Mouse (Mus musculus) left cerebral cortex, postnatal 25 days (tissue): Measurements from ENCODE around the gene Ube2i. TPM values are rescaled to one million over a fixed set of nuclear protein-coding genes. Genes with fewer than 3 reads are reported as not detected.
"Not testable (repeated sequence)": the region's sequence is repeated elsewhere in the genome, so short reads cannot be mapped to it uniquely, and the experiment has no call there.

ENCODE experiments used
- DNase-seq, 2 experiments: peaks; one replicate each; pipeline ENCODE4 v3.0.0; 2022; ENCODE audit warnings: low spot score in 2 of 2, mixed read lengths in 1 of 2
- intact Hi-C: fragments of 180-260 bp; cut with DNase I; formaldehyde crosslinking; loops from one replicate; pipeline ENCODE4 v1.15.1; 2025
- total RNA-seq, 2 experiments: library from RNA; stranded (reverse); gene quantifications; 2 replicates each; pipeline ENCODE4 v1.2.3; 2021

Gene Ube2i
- total RNA-seq, 2 experiments from 2014 or later = 209 to 215 TPM

GRCm38 (mm10) chr17:25256140-25256754 lies 18.2 kb downstream of the Ube2i start, which contains the start of gene Baiap3:
Baiap3 (minus strand) TSS chr17:25256364.
- DNase-seq = no peak
- intact Hi-C loops = no loop called here

GRCm38 (mm10) chr17:25255110-25255509 lies 19.3 kb downstream of the Ube2i start:
- no peak for DNase-seq
- intact Hi-C loops = no loop called here

- intact Hi-C loops = no loop called here
- peak in 1 of 2 experiments; percentile 47 for DNase-seq
These were observed 20.7 kb downstream of the Ube2i start for GRCm38 (mm10) chr17:25253760-25254159.

- intact Hi-C loops = no loop called here
- DNase-seq = no peak
These were observed 21.8 kb downstream of the Ube2i start for GRCm38 (mm10) chr17:25252643-25253042.

GRCm38 (mm10) chr17:25250181-25250835 lies 24.1 kb downstream of the Ube2i start:
- no peak for DNase-seq
- intact Hi-C loops = no loop called here

- no peak for DNase-seq
- intact Hi-C loops = no loop called here
These were observed 26.2 kb downstream of the Ube2i start for GRCm38 (mm10) chr17:25248033-25248750.

GRCm38 (mm10) chr17:25244239-25244638 lies 30.2 kb downstream of the Ube2i start:
- no peak for DNase-seq
- intact Hi-C loops = no loop called here

- intact Hi-C loops = no loop called here
- DNase-seq = no peak
These were observed 31.2 kb downstream of the Ube2i start for GRCm38 (mm10) chr17:25243131-25243780.

GRCm38 (mm10) chr17:25239695-25240636 lies 34.5 kb downstream of the Ube2i start, which contains the start of the genes Gnptg and Tsr3:
Gnptg (minus strand) TSS chr17:25240124.
Tsr3 (plus strand) TSS chr17:25240170.
- peak; percentile 87 to 90 for DNase-seq
- intact Hi-C loops = no loop called here

- DNase-seq = peak in 1 of 2 experiments; percentile 37
- intact Hi-C loops = no loop called here
These were observed 38.8 kb downstream of the Ube2i start for GRCm38 (mm10) chr17:25235635-25236034.

GRCm38 (mm10) chr17:25231621-25232020 lies 42.8 kb downstream of the Ube2i start:
- intact Hi-C loops, DNase-seq: not testable (repeated sequence)

- intact Hi-C loops = no loop called here
These were observed 43.7 kb downstream of the Ube2i start for GRCm38 (mm10) chr17:25230700-25231099.

GRCm38 (mm10) chr17:25230014-25230655 lies 44.3 kb downstream of the Ube2i start:
- intact Hi-C loops, DNase-seq: not testable (repeated sequence)

More at GRCm38 (mm10) chr17:25230700-25231099, 43.7 kb downstream of the Ube2i start:
- DNase-seq = no peak

GRCm38 (mm10) chr17:25227991-25228390 lies 46.4 kb downstream of the Ube2i start:
- intact Hi-C loops = no loop called here
- DNase-seq = no peak

GRCm38 (mm10) chr17:25225659-25226058 lies 48.8 kb downstream of the Ube2i start:
- intact Hi-C loops = no loop called here
- DNase-seq = no peak

- intact Hi-C loops = no loop called here
- DNase-seq = no peak
These were observed 49.7 kb downstream of the Ube2i start for GRCm38 (mm10) chr17:25224586-25225222.

GRCm38 (mm10) chr17:25222951-25223601 lies 51.3 kb downstream of the Ube2i start:
- intact Hi-C loops = loop anchor here (1.0 kb wide), 1 partner anchor 35 kb away; the partner anchor contains the start of gene Unkl
- peak in 1 of 2 experiments; percentile 33 for DNase-seq
